In genomic region chr17:62939930-62940572, GRCm38 (mm10) we compare ENCODE assay signal across 10 mouse cellular contexts. TPM values are rescaled to one million over a fixed set of nuclear protein-coding genes. Genes with fewer than 3 reads are reported as not detected.
A peak's percentile ranks its signal among the peaks of the same experiment; 100 is the strongest.
DNase-seq lines count a peak whose midpoint lies in the region; ATAC-seq and TF ChIP-seq lines count a peak whose summit lies in the region.
"Had no signal": no experiment of that assay in that cellular context is flagged by ENCODE, and none has a peak within 500 bp of the region (broad histone marks: within the 10 kb centered on the region; RNA-seq: fewer than 3 reads in every experiment).

No protein-coding gene starts in this region.

- WGBS in kidney, postnatal 0 days = 27% methylated on average over 18 of the region's 18 CpGs
- WGBS in embryonic facial prominence, embryonic 13.5 days = 4% methylated on average over 18 of the region's 18 CpGs
- WGBS in limb, embryonic 11.5 days = 26% methylated on average over 18 of the region's 18 CpGs
- 22% methylated on average over 18 of the region's 18 CpGs for WGBS in stomach, embryonic 15.5 days

- no peak overlapping the region for H3K9ac ChIP-seq in kidney, postnatal 0 days (ENCODE audit: low read depth, low read length)
- peak overlapping the region; percentile 44; the same call in 1 of the 2 replicates for H3K9ac ChIP-seq in embryonic facial prominence, embryonic 13.5 days
- no peak overlapping the region for H3K9ac ChIP-seq in limb, embryonic 11.5 days (ENCODE audit: low read length)
- no peak overlapping the region for H3K9ac ChIP-seq in stomach, embryonic 15.5 days

- no peak overlapping the region for H3K27ac ChIP-seq in kidney, postnatal 0 days
- peak overlapping the region; percentile 39; the same call in 1 of the 2 replicates for H3K27ac ChIP-seq in embryonic facial prominence, embryonic 13.5 days
- H3K27ac ChIP-seq in limb, embryonic 11.5 days (replicated peaks; ENCODE audit: low read depth, low read length) = no peak overlapping the region
- no peak overlapping the region for H3K27ac ChIP-seq in stomach, embryonic 15.5 days

- peak overlapping the region; percentile 47 for H3K4me2 ChIP-seq in kidney, postnatal 0 days (ENCODE audit: low read length)
- peak overlapping the region; percentile 55 for H3K4me2 ChIP-seq in embryonic facial prominence, embryonic 13.5 days
- no peak overlapping the region for H3K4me2 ChIP-seq in limb, embryonic 11.5 days (ENCODE audit: low read depth, severe bottlenecking)
- H3K4me2 ChIP-seq in stomach, embryonic 15.5 days = peak overlapping the region; percentile 37; the same call in 1 of the 2 replicates

- H3K4me1 ChIP-seq in kidney, postnatal 0 days (replicated peaks; ENCODE audit: insufficient read depth, low read length) = peaks cover 4% of the 10 kb centered on the region; the same call in 1 of the 2 replicates
- H3K4me1 ChIP-seq in embryonic facial prominence, embryonic 13.5 days = peaks cover 17% of the 10 kb centered on the region
- H3K4me1 ChIP-seq in limb, embryonic 11.5 days (ENCODE audit: control insufficient read depth, insufficient read depth, low read length) = no peaks in the 10 kb centered on the region
- H3K4me1 ChIP-seq in stomach, embryonic 15.5 days = no peaks in the 10 kb centered on the region

- no peak for TF ChIP-seq CTCF in kidney, postnatal 0 days (IDR thresholded peaks at IDR 0.05; ENCODE audit: low read depth)

- H3K4me3 ChIP-seq in kidney, postnatal 0 days (replicated peaks; ENCODE audit: low read depth, low read length) = 0 out of 2 replicates have a peak overlapping the region, but pooled peaks have one; percentile 1
- H3K4me3 ChIP-seq in embryonic facial prominence, embryonic 13.5 days = peak overlapping the region; percentile 20
- H3K4me3 ChIP-seq in limb, embryonic 11.5 days (ENCODE audit: low read depth, low read length) = no peak overlapping the region
- H3K4me3 ChIP-seq in stomach, embryonic 15.5 days (replicated peaks) = no peak overlapping the region

- ATAC-seq in kidney, postnatal 0 days (replicated peaks; ENCODE audit: low FRiP score, low read depth) = no peak
- ATAC-seq in embryonic facial prominence, embryonic 13.5 days (ENCODE audit: insufficient number of reproducible peaks, insufficient read depth, low FRiP score, low TSS enrichment, low read depth) = no peak
- ATAC-seq in limb, embryonic 11.5 days (ENCODE audit: insufficient number of reproducible peaks, low FRiP score, low TSS enrichment, low read depth) = no peak
- ATAC-seq in stomach, embryonic 15.5 days (ENCODE audit: insufficient read depth, low FRiP score, low read depth) = no peak

- no peaks in the 10 kb centered on the region for H3K9me3 ChIP-seq in kidney, postnatal 0 days (replicated peaks; ENCODE audit: low read length)
- no peaks in the 10 kb centered on the region for H3K9me3 ChIP-seq in embryonic facial prominence, embryonic 13.5 days
- no peaks in the 10 kb centered on the region for H3K9me3 ChIP-seq in limb, embryonic 11.5 days (ENCODE audit: control insufficient read depth, low read length)
- H3K9me3 ChIP-seq in stomach, embryonic 15.5 days = no peaks in the 10 kb centered on the region

- DNase-seq in kidney, postnatal 0 days (ENCODE audit: low spot score) = no peak
- DNase-seq in kidney, postnatal 10 days = no peak
- peak; percentile 29 for DNase-seq in limb, embryonic 11.5 days (ENCODE audit: low spot score)
- no peak for DNase-seq in spleen, adult 18-20 months
- DNase-seq in left cerebral cortex, adult 11 months (ENCODE audit: low spot score) = no peak
- no peak for DNase-seq in left cerebral cortex, adult 8-10 months (ENCODE audit: low spot score in 2 of 2)
- DNase-seq: lung, adult 2 months had no signal

- no peaks in the 10 kb centered on the region for H3K27me3 ChIP-seq in kidney, postnatal 0 days (ENCODE audit: insufficient read depth, low read length)
- H3K27me3 ChIP-seq in embryonic facial prominence, embryonic 13.5 days = no peaks in the 10 kb centered on the region
- no peaks in the 10 kb centered on the region for H3K27me3 ChIP-seq in limb, embryonic 11.5 days (ENCODE audit: control insufficient read depth, insufficient read depth, low read length)
- no peaks in the 10 kb centered on the region for H3K27me3 ChIP-seq in stomach, embryonic 15.5 days (replicated peaks)

- no peaks in the 10 kb centered on the region for H3K36me3 ChIP-seq in kidney, postnatal 0 days (ENCODE audit: insufficient read depth, low read length)
- no peaks in the 10 kb centered on the region for H3K36me3 ChIP-seq in embryonic facial prominence, embryonic 13.5 days
- no peaks in the 10 kb centered on the region for H3K36me3 ChIP-seq in limb, embryonic 11.5 days (ENCODE audit: control insufficient read depth, insufficient read depth, low read length)
- no peaks in the 10 kb centered on the region for H3K36me3 ChIP-seq in stomach, embryonic 15.5 days

RNA-seq across cellular contexts. Expression of gene Efna5, which starts 58.9 kb away (rescaled TPM):
- 17.3 and 19.4 TPM in 2 replicates for polyA plus RNA-seq in kidney, postnatal 0 days (2015; fragmentation: Nextera tagmentation; extraction: Ambion mirVana)
- polyA plus RNA-seq in embryonic facial prominence, embryonic 13.5 days (2015; fragmentation: Nextera tagmentation; extraction: Ambion mirVana) = 109 and 119 TPM in 2 replicates
- 32.8 and 32.9 TPM in 2 replicates for polyA plus RNA-seq in limb, embryonic 11.5 days (2014; fragmentation: Nextera tagmentation; extraction: Ambion mirVana)
- 34.6 and 36.1 TPM in 2 replicates for polyA plus RNA-seq in stomach, embryonic 15.5 days (2015; fragmentation: Nextera tagmentation; extraction: Ambion mirVana)
- total RNA-seq in left cerebral cortex, adult 8-10 months (2022) = 10 to 100 TPM; 31.4 to 41.2 (median 36.0) TPM
- total RNA-seq: MEL had no signal

Comparison
In these comparisons a context has a peak if more than half of its experiments do, and no peak if none do; other contexts are left out.
1. H3K4me3 ChIP-seq: peak in kidney, postnatal 0 days (single experiment) and embryonic facial prominence, embryonic 13.5 days (single experiment); none in limb, embryonic 11.5 days (single experiment) and stomach, embryonic 15.5 days (single experiment).